Mouse (Mus musculus): ENCODE measurements around the gene Prl2b1. TPM values are rescaled to one million over a fixed set of nuclear protein-coding genes. Genes with fewer than 3 reads are reported as not detected.

Gene Prl2b1
- not detected for total RNA-seq (2022)

DNA sequence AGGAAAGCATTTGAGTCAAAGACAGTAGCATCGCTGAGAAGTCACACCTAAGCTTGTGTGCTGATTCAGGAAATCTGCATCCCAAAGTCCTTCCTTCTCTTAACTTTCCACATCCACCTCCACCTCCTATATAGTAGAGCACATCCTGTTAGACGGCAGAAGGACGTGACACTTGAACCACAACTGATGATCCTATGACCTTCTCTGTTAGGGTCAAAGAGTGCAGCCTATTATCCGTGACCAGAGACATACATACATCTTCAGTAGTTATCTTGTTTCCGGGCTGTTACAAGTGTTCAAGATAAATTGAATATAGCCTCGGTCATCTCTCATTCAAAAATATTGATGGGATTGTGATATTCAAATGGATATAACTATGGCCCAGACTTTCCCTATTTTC is at the start of gene Prl2b1:
TSS of gene Prl2b1 (minus strand) at position 101 of the 400 bp plus-strand sequence.
- no peak for DNase-seq (ENCODE audit: low spot score in 2 of 2)

GRCm38 (mm10) chr13:27438588-27438987 is 47.9 kb upstream of the Prl2b1 start, which contains the start of gene Prl8a6:
Prl8a6 (minus strand) TSS chr13:27438688.
- no peak for DNase-seq (ENCODE audit: low spot score in 2 of 2)

GRCm38 (mm10) chr13:27433159-27433558 is 42.5 kb upstream of the Prl2b1 start:
- DNase-seq (ENCODE audit: low spot score in 2 of 2) = no peak

GRCm38 (mm10) chr13:27413640-27414039 is 23.0 kb upstream of the Prl2b1 start:
- DNase-seq (ENCODE audit: low spot score in 2 of 2) = no peak

GRCm38 (mm10) chr13:27399061-27399724 is 8.5 kb upstream of the Prl2b1 start:
- DNase-seq (ENCODE audit: low spot score in 2 of 2) = no peak

DNA sequence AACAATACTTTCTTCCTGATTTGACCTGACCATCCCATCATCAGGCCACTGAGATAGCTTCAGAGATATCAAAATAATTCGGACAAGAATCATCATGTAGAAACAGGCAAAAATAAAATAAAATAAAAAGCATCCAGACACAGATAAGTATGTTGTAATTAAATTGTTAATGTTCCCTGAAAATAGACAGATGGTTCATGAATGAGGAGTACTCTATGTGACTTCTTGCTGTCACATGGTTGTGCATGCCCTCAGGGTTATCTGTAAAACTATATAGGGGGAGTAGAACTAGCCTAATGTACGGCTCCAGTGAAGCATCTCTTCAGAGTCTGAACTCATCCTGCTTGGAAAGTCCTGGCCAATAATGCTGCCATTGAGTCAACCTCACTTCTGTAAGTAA is 45.3 kb downstream of the Prl2b1 start, which contains the start of gene Prl8a2:
TSS of gene Prl8a2 (plus strand) at position 301 of the 400 bp plus-strand sequence.
- DNase-seq (ENCODE audit: low spot score in 2 of 2) = no peak

GRCm38 (mm10) chr13:27342733-27343275 is 47.8 kb downstream of the Prl2b1 start:
- no peak for DNase-seq (ENCODE audit: low spot score in 2 of 2)

DNA sequence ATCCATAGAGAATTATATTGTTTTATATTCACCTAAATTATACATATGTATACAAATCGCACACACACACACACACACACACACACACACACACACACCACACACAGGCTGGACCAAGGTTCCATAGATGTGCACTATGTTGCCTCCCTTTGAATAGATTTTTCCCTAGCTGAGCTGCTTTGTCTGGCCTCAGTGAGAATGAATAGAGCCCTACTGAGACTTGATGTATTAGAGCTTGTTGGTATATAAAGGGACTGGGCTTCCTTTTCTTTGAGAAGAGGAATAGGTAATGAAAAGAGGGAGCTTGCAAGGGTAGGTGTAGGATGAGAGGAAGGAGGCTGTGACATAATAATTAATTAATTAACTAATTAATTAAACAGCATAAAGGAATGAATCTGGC is 55.7 kb downstream of the Prl2b1 start:
- no peak for DNase-seq (ENCODE audit: low spot score in 2 of 2)

Other genes with a start within 250 kb of the Prl2b1 start
- gene Prl3d3, start 234.1 kb downstream of the Prl2b1 start, total RNA-seq (2022) = not detected
- not detected for gene Prl3c1, start 194.2 kb downstream of the Prl2b1 start, total RNA-seq (2022)
- not detected for gene Prl3b1, start 149.0 kb downstream of the Prl2b1 start, total RNA-seq (2022)
- not detected for gene Prl3a1, start 131.4 kb downstream of the Prl2b1 start, total RNA-seq (2022)
- gene Prl6a1, start 78.2 kb downstream of the Prl2b1 start, total RNA-seq (2022) = not detected
- gene Prl8a2, start 45.2 kb downstream of the Prl2b1 start, total RNA-seq (2022) = not detected
- not detected for gene Prl8a6, start 47.8 kb upstream of the Prl2b1 start, total RNA-seq (2022)
- gene Prl8a8, start 122.4 kb upstream of the Prl2b1 start, total RNA-seq (2022) = not detected
- not detected for gene Prl8a9, start 173.8 kb upstream of the Prl2b1 start, total RNA-seq (2022)
- gene Prl8a1, start 191.3 kb upstream of the Prl2b1 start, total RNA-seq (2022) = not detected
- not detected for gene Prl7b1, start 219.7 kb upstream of the Prl2b1 start, total RNA-seq (2022)